Mouse (Mus musculus) left cerebral cortex, adult 11 months (tissue): ENCODE data around the gene Gramd1b.

Source experiments
- DNase-seq: peaks from one replicate; pipeline ENCODE4 v3.0.0; 2022; ENCODE audit warnings: low spot score

The Gramd1b gene

DNA sequence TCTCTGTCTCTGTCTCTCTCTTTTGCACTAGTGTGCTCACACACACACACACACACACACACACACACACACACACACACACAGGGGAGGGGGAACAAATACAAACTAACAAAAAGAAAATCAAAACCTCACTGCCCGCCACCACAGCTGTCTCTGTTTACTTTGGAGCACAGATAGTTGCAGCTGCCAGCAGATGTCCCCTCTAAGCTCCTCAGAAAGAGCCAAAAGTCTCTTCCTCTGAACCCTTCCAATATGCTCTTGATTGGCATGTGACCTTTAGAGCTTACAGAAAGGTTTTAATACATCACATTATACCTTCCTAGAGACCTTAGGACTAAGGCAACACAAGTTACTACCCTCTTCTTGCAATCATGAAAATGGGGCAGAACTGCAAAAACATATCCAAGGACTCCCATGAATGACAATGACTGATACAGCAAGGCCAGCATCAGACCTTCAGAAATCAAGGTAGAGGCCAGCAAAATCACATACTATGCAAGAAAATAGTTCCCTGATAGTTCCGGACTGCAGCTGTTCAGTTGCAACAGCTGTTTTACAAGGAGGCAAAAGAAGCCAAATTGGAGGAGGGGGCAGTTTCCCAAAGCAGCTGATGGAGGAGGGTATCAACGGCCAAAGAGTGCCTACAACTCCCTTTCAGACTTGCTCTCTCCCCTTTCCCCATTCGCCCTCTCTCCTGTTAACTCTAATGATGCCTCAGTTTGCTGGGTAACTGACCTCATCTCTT is 72.5 kb downstream of the Gramd1b start:
- no peak for DNase-seq

DNA sequence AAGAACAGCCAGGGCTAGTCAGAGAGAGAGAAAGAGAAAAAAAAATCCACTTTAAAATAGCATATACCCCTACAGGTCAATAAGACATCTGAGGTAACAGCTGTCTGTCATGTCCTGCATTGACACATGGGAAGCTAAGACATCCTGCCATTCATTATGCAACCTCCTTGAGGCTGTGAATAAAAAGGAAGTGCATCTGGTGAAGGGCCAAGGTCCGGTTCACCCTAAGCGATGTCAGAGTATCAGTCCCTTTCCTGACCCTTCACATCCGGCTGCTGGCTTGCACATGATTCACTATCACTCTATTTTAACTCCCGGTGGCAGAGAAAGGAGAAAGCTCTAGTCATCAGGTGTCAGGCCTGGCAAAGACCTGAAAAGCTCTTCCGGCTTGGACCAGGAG is 73.7 kb downstream of the Gramd1b start:
- DNase-seq: no peak

DNA sequence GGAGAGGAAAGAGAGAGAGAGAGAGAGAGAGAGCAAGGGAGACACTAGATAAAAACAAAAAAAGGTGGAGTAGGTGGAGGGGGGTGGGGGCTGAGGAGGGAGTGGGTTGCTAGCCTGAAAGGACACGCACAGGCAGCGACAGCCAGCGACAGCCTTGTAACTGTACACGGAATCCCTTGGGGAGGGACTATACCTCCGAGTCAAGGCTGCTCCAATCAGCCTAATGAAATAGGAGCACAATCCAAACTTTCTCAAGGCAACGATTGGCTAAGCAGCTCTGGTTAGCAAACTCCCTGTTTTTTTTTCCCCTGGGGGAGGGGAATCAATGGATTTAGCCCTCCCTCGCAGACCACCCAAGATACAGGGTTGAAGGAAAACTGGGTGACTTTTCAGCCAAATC is 75.0 kb downstream of the Gramd1b start:
- no peak for DNase-seq

DNA sequence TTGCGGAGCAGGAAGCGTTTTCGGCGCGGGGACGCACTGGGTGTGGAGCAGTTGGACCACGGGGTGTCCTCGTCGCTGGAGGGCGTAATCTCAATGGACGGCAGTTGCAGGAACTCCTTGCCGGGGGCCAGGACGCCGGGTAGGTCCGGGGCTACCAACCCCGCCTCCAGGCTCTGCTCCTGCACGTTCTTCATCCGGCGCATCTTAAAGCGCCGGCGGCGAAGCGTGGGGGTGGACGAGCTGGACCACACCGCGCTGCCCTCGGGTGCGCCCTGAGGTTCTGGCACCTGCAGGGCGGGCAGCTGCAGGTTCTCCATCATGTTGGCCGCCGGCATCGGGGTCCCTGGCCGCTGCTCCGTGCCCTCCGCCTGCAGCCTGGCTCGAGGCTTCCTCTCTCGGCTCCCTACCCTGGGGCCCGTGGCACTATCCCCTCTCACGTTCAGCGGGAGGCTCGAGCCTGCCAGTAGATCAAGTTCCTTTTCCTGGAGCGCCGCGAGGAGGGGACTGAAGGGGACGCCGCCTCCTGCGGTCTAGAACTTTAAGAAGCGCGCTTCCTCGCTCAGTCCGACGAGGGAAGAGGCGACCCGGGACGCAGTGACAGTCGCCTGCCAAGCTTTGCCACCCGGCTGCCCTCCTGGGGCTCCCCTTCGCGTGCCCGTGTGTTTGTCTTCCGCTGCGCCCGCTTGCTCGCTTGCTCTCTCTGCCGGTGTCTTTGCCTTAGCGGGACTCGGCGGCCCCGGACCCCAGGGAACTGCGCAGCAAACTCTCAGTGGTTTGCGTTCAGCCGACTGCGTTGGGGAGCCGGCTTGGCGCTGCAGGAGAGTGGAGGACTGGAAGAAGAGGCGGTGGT is 75.6 kb downstream of the Gramd1b start:
- DNase-seq: no peak

DNA sequence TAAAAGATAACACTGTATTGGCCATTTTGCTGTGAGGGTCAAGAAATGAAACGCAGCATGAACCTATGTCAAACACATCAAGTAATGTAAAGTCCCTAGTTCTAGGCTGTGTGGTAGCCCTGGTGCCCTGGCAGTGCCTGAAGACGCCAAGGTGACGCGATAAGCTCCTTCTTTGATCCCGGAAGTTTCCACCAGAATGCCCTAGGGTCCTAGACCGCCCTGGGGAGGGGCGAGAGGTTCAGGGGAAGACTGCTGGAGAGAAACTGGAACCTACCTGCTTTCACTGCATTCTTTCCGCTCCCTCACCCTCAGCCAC is 76.2 kb downstream of the Gramd1b start:
- DNase-seq: no peak

DNA sequence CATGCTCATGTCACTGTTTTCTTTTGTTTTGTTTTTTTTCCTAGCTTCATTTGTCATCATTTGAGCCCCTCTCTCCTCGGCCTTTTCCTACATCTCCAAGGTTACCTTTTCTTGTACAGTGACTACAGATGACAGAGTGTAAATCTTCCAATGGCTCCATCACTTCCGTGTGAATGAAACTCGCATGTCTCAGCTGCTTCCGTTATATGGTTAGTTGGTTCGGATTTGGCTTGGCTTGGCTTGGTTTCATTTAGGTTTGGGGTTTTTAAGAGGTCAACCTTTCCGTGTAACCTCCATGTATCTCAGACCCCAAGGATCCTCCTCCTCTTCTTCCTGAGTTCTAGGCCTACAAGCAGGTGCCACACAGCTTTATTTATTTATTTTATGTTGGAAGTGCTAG is 77.3 kb downstream of the Gramd1b start:
- DNase-seq: no peak

DNA sequence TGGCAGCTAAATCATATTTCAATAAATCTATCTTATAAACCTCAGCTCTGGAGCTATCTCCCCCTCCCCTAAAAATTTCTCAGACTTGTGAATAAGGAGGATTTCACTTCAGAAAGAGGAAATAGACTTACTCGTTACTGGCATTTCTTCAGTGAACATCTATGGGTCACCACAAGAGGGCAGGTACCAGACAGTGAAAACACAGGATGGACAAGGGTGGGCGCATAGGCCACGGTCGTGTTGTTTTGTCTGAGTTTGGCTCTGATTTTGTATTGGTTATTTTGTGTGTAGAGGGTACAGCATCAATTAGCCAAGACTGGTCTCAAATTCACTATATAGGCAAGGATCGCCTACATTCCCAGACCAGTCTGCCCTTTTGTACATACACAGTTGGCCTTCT is 79.0 kb downstream of the Gramd1b start:
- DNase-seq: no peak

DNA sequence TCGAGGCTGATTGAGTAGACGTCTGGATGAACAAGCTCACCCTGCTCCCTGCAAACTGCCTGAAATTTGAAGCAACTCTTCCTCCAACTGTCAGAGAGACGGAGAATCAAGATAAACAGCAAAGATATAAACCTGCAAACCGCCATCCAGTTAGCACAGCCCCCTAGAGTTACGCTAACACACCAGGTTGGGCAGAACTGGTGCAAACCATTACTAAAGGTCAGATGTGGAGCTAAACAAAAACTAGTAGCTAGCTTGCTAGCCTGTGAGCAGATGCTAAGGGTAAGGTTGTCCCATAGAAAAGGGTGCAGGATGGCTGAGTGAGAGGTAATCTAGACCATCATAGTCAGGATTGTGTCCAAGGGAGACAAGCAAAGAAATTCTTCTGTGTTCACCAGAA is 80.4 kb downstream of the Gramd1b start:
- no peak for DNase-seq

DNA sequence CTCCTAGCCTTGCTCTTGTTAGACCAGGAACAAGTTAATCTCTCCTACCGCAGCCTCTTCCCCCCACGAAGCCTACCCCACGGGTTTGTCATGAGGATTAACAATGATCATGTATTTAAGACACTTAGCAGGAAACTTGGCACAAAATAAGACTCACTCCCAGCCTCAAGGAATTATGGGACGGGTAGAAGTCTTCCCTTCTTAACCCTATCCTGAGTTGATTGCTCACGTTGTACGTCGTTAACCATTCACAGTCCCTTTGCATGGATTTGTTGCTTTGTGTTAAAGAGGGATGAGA is 80.8 kb downstream of the Gramd1b start:
- no peak for DNase-seq

DNA sequence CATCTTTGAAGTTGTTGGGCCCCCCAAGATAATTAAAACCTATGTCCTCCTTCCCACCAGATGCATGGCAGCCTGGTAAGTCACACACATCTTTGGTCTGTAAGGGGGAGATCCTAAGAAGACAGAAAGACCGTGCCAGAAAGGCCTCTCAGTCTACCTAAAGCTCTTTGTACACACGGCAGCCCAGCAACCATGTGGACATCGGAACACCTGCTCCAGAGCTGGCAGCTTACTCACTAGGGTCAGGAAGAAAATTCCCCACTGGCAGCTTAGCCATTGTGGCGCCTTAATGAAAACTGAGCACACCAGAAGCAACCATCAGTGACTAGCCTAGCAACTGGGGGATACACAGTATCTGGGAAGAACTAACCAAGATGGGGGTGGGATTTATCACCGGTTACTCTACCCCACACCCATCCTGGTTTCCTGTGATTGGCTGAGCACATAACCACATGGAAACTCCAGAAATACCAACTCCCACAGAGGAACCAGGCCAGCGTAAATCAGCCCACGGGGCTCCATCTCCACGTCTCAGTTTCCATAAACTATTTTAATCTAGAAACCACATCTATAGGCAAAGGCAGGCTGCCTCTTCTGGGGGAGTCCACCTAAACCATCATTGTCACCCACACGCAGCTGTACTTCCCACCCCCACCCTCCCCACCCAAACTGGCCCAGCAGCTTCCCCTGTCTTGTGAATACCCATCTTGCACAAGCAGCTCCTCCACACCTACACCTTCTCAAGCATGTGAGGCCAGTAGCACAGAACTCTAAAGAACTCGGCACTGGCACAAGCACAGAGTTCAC is 81.4 kb downstream of the Gramd1b start:
- peak; percentile 30 for DNase-seq

DNA sequence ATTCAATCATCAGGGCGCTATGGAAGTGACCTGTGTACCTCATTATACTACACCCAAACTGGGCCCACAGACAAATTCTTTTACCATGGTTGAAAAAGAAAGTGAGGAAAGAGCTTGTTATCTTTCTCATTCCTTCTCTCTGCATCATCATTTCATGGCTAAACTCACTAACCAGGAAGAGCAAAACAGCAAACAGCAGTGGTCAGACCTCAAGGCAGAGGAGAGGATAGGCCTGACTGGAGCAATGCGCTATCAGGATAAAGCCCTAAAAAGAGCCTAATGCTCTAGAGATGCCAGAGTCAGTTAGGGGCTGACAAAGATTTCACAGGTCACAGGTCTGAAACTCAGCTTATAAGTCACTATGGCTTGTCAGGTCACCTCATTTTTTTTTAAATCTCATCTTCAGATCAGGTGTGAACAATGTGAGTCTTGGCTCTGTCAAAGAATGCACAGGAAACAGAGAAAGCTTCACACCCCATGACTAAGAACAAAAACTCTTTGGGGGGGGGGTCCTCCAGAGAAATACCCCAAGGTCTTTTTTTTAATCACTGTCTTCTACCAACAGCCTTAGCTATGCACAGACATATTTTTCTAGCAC is 82.4 kb downstream of the Gramd1b start:
- DNase-seq: no peak

DNA sequence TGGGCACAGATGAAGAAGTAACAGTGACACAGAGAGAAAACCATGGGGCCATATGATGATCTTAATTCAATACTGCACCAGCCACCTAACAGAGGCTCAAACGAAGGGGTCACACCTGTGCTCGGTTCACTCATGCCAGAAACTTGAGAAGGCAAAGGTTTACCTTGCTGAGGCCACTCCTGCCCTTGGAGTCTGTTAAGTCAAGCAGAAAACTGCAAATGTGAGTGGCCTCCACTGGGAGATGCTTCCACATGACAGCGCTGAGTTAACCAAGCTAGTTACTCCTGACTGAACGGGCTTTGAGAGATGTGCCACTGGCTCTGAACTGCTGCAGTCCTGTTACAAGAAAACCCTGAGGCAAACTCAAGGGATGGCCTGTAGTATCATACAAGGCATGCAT is 83.9 kb downstream of the Gramd1b start:
- DNase-seq: no peak

DNA sequence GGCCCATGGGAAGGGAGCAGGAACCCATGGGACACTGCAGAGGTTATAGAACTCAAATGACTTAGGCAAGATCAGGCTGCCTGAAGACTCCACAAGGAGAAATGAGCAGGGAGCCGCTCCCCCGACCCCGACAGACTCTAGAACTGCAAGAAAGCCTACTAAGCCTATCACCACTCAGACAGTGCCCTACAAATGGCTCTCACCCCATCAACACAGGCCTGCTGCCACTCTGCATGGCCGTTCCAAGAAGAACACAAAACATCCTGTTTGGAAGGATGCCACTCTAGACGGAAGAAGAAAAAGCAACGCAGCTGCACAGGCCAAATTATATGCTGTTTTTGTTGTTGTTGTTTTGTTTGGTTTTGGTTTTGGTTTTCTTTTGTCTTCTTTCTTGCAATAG is 86.2 kb downstream of the Gramd1b start:
- no peak for DNase-seq

DNA sequence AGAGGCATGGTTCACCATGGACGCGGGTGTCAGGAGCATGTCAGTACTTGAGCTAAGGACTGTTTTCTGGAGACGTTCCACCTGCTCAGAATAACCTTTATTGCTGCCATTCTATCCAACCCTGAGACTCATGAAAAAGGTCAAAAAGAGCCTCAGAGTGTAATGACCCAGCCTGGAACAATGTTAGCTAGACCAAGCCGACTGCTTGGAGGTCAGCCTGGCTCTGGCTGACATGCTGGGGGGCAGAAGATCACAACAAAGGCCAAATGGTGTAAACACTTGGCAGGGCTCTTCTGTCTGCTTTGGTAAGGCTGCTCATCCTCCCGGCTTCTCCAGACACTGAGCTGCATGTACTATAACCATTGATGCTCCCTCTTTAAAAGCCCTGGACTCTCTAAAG is 88.4 kb downstream of the Gramd1b start:
- DNase-seq: no peak

DNA sequence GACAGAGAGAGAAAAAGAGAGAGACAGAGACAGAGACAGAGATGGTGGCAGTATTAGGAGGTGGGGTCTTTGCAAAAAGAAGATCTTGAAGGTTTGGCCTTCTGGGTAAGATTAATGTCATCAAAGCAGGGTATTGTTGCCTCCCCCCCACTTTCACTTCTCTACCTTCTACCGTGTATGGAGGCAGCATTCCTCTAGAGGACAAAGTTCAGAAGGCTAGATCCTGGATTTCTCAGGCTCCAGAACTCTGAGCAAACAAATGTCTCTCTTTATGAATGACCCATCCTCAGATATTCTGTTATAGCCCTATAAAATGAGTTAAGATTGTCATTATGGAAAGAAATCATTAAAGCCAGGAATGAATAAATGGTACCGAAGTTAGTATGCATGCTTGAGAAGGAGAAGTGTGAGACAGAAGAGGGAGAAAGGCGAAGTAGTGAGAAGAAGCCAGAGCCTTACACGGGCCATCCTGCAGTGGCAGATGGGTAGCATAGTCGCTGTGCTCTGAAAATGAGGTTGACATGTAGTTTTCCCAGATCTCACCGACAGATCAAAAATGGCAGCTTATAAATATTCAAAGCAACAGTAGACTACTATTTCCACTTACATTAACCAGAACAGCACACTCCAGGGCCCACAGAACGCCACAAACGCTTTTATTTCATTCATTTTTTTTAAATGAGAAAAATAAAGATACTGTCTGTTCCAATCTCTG is 91.1 kb downstream of the Gramd1b start:
- DNase-seq: no peak

DNA sequence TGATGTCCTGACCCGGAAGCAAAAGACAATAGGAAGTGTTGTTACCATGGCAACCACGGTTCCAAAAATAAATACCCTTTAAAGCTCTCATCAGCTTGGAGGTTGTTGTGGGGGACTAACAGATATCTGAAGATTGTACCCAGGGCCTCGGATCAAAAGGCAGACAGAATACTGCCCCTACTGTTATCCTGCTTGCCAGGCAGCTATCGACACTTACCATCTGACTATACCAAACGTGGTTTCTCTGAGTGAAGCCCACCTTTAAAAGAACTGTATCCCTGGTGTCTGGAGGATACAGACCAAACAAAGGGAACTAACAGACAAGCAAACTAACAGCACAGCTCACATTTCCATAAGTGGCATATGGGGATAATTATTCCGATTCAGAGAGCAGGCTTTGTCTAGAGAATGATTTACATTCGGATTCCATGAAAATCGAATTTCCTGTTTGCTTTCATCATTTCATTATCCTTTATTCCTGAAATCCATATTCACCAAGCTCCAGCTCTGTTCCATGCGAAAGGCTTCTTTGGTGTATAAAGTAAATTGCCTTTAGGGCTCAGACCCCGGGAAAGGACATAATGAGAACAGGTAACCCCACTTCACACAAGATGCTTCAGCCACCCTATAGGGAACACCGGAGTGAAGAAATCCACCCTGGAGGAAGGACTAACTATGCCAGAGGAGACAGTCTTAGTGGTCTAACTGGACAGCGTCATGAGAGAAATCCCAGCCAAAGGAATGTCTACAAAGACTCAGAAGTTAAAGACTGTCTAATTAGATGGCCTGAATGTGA is 92.3 kb downstream of the Gramd1b start:
- DNase-seq: no peak

DNA sequence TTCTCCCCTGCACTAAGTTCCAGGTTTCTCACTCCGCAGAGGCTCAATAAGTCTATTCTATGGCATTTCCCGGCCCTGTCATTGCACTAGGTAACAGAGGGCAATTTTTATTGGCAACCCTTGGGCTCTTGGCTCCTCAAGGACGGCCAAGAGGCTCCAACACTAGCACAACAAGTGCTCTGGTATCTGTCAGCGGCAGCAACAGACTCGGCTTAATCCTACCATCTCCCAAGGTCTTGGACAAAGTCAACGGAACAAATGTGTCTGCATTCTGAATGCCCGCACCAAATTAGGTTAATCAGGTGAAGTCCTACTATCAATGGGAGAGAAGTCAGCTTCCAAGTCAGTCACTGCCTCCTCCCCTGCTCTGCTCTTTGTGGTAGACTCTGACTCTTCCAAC is 93.3 kb downstream of the Gramd1b start:
- no peak for DNase-seq

DNA sequence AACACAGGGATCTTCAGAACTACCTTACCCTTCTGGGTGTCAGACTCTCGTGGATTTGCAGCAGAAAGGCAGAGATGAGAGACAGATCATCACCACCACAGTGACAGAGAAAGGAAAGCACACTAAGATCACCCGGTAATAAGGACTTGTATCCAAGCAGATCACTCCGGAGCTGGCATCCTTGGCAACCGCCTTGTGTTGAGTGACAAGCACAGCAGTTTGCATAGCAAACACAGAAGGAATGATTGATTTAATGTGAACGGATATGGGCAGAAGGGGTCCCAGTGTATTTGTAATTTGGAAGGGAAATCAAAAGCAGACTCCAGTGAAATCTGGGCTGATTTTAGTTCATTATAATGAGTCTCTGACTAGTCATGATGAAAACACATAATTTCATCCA is 97.9 kb downstream of the Gramd1b start:
- no peak for DNase-seq

DNA sequence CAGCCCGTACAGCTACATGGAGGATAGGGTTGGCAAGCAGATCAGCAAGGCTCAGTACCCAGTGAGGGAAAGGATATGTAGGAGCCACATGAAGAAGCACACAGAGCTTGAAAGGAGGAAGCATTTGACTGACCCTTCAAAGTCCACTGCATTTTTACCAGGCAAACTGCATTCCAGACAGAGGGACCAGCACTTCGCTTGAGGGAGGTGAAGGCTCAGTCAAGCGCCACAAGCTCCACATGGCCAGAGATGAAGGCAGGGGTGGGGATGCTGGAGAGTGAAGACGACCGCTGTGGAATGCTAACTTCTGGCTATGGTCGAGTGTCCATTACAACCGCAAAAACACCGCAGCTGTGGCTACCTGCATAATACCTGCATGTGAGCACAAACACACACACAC is 100.2 kb downstream of the Gramd1b start:
- DNase-seq: no peak

DNA sequence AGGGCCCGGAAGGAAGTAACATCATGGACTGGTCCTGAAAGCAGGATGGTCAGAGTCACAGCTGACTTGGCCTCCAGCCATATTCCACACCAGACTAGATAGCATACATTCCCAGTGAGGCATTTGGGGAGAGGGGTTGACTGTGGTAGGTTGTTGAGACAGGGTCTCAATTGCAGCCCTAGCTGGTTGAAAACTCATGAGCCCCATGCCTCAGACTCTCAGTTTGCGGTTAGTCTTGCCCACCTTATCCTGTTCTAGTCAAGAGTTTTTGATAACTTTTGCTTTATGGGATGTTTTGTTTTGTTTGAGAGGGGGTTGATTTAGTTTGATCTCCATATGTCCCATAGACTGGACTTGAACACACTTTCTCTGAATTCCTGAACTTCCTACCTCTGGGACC is 103.5 kb downstream of the Gramd1b start:
- DNase-seq: no peak

DNA sequence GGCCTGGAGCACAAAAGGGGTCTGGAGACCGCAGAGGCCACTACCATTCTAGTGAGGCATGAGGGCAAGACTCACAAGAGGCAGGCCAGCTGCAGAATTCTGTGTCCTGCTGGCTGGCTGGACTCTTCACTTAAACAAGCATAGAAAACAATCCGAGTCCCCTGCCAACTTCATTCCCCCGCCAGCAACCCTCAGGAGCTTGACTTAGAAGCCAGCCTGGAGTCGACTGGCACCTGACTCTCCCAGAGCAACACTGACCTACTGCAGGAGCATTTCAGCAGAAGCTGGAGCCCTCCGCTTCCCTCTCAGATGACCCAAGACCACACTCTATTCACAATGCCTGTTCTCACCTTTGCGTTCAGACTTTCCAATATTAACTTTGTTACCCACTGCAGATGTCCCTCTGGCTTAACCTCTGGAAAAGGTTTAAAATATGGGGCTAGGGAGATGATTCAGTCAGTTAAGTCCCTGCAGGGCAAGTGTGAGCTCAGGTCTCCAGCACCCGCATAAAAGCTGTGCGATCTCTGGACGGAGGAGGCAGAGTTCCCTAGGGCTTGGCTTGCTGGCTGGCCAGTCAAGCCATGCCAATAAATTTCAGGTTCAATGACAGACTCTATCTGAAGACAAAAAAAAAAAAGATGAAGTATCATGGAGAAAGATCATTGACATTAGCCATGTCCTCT is 104.8 kb downstream of the Gramd1b start:
- DNase-seq: no peak
